Mouse (Mus musculus) cerebellum, adult 11-12 months (tissue): ENCODE measurements around the gene Adcy2.
A peak's percentile ranks its signal among the peaks of the same experiment; 100 is the strongest.

Experiments used
- DNase-seq: peaks from one replicate; pipeline ENCODE4 v3.0.0; 2022

Gene Adcy2

DNA sequence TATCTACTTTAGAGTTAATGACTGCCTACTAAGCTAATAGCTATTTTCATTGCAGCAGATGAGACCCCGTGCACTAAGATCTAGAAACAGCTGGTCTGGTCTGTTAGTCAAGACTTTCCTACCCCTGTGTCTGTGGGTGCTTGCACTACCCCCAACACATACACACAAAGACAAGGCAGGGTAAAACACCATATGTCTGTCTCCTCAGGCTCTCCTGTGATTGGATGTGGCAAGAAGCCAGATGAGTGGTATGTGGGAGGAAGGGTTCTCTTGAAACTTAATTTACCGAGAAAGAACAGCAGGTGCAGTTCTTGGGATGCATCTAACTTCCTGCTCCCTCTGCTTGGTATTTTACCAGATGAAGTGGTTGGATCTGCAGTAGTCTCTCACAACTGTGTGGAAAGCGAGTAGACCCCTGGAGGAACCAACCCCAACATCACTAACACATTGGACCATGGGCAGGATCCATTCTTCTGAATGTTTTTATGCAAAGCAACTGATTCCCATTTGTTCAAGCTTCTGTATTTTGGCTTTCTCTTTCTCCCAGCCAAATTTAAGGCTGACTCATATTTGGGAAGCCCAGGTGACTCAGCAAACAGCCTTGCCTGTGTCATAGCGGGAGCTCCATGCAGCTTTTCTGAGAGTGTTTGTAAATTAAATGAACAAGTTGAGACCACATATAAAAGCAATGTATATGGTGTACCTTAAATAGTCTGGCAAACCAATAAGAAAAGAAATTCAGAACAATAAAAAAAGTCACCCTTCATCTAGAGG lies 183.4 kb downstream of the Adcy2 start:
- no peak for DNase-seq

GRCm38 (mm10) chr13:68811185-68811584 lies 188.2 kb downstream of the Adcy2 start:
- no peak for DNase-seq

DNA sequence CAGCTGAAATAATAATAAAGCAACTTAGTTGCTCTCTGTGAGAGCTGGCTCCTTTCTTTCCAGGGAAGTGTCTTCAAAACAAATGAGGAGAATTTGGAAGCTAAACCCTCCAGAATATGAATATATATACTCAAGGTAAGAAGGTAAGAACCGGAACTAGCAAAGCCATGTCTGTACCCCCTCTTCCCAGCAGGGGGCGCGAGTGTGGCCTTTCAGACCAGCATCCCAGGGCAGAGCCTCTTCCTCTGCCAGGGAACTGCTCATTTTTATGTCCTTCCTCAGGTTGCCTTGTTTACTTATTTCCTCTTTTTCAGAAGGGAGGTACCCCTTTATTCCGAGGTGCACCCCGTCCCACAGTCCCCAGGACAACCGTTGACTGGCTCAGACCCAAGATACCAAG lies 199.6 kb downstream of the Adcy2 start:
- no peak for DNase-seq

DNA sequence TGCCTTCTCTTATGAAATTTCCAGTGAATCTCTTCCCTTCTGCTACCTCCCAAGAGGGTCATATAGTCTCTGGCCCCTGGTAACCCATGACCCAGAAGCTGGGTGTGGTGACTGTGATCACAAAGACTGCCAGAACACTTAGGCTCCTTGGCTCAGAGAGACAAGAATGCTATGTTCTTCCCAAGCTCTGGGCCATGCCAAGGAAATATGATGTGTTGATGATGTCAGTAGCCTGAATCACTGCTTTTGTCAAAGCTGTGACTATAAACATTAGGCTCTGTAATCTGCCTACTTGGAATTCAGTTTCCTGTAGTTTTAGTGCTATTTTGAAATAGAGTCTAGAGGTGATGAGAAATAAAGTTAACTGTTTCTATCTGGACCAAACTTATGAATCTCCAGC lies 206.1 kb downstream of the Adcy2 start:
- no peak for DNase-seq

DNA sequence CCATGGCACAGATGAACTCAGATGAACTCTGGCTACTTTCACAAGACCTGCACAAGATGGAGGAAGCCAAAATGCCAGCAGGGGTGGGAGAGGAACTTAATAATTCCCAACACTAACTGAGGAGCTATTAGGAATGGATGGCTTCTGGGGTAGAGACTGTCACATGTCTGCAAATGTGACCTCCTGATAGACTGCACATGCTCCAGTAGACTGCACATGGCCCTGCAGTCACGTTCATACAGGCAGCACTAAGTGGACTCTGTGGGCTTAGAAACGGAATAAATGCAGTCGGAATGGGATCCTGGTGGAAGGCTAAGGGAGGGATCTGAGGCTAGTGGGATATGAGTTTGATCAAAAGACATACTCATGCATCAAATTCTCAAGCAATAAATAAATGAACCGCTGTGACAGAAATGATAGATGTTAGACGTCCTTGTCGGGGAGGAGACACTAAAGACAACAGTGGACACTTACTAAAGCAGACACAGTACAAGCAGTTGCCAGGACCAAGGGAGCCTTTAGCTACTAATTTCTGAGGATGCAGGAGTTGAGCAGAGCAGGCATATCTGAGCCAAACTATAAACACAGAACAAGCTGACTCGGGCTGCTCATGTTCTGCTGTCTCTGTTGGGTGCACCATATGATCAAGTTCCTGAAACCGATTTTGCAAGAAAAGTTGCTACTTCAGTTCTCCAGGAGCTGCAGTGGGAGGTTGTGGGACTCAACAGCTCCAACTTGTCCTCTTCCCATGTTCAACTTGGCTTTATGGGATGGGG lies 211.9 kb downstream of the Adcy2 start:
- no peak for DNase-seq

DNA sequence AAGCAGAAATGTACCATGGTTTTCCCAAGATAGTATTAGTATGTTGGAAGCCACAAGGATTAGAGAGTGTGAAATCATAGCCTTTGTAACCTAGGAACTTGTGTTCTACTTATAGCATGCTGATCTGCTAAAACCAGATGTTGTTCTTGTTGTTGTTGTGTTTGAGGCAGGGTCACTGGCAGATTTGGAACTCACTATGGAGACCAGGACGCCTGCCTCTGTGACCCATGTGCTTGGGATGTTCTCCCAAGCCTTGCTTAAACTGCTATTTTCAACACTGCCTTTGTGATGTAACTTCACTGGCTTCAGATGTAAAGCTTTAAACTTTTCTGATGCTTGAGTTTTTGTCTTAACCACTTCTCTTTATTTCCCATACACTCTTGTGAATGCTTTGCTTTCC lies 216.2 kb downstream of the Adcy2 start:
- DNase-seq = no peak

GRCm38 (mm10) chr13:68778011-68778672 lies 221.2 kb downstream of the Adcy2 start:
- DNase-seq = no peak

- no peak for DNase-seq
Observed at GRCm38 (mm10) chr13:68773599-68774211, 225.6 kb downstream of the Adcy2 start.

- no peak for DNase-seq
Observed at GRCm38 (mm10) chr13:68768588-68768987, 230.8 kb downstream of the Adcy2 start.

- no peak for DNase-seq
Observed at GRCm38 (mm10) chr13:68765896-68766578, 233.3 kb downstream of the Adcy2 start.

- DNase-seq = no peak
Observed at GRCm38 (mm10) chr13:68764614-68765013, 234.7 kb downstream of the Adcy2 start.

GRCm38 (mm10) chr13:68749801-68750200 lies 249.5 kb downstream of the Adcy2 start:
- DNase-seq = no peak

GRCm38 (mm10) chr13:68749370-68749769 lies 250.0 kb downstream of the Adcy2 start:
- DNase-seq = no peak

GRCm38 (mm10) chr13:68745426-68745825 lies 253.9 kb downstream of the Adcy2 start:
- no peak for DNase-seq

GRCm38 (mm10) chr13:68712661-68713060 lies 286.7 kb downstream of the Adcy2 start:
- DNase-seq = no peak

- peak; percentile 7 for DNase-seq
Observed at GRCm38 (mm10) chr13:68707296-68707747, 292.0 kb downstream of the Adcy2 start.

- DNase-seq = no peak
Observed at GRCm38 (mm10) chr13:68684919-68685318, 314.4 kb downstream of the Adcy2 start.

DNA sequence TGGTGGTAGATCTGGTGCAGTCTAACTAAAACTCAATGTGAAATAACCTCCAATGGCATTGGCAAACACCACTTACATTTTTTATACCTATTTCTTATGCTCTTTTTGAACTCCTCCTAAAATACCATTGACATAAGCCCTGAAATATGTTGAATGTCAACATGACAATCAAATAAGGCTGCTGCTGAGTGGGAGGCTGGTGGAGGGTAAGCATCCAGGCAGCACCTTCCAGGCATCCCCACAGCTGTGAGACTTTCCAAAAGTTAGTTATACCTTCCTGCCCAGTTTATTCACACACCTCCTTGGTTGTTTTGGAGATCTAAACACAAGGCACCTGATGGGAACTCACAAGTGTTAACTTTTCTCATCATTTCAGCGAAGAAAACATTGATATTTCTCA lies 318.9 kb downstream of the Adcy2 start:
- DNase-seq = no peak

DNA sequence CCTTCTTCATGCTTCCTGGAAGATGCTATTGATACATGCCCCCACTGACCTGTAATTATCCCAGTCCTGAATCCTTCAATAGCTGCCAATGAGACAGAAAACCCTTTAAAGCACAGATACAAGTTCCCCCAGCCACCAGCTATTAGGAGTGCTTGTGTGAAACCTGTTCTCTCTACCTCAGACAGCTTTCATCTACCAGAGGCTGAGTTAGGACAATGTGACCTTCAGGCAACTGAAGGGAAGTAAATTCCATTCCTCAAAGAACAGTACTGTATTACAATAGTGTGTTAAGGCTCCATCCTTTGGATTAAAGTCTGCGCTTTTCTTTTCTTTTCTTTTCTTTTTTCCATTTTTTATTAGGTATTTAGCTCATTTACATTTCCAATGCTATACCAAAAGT lies 356.6 kb downstream of the Adcy2 start:
- no peak for DNase-seq

DNA sequence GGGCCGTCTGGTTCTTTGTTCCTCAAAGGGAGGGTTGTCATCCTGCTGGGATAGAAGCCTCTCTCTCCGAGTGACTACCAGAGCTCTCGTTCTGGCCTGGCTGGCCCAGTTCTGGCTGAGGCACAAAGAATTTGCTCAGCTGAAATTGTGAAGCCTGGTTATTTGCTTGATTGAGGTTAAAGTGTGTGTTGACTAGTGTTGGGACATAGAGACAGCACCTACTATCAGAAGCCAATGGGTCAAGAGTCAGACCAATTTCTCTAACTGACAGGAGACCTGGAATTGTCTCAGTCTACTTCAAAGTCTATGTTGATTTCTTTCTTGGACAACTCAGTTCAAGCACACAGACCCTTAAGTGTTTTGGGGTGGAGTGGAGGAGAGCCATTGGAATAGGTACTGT lies 372.3 kb downstream of the Adcy2 start:
- DNase-seq = no peak

GRCm38 (mm10) chr13:68622792-68623191 lies 376.5 kb downstream of the Adcy2 start:
- DNase-seq = no peak

DNA sequence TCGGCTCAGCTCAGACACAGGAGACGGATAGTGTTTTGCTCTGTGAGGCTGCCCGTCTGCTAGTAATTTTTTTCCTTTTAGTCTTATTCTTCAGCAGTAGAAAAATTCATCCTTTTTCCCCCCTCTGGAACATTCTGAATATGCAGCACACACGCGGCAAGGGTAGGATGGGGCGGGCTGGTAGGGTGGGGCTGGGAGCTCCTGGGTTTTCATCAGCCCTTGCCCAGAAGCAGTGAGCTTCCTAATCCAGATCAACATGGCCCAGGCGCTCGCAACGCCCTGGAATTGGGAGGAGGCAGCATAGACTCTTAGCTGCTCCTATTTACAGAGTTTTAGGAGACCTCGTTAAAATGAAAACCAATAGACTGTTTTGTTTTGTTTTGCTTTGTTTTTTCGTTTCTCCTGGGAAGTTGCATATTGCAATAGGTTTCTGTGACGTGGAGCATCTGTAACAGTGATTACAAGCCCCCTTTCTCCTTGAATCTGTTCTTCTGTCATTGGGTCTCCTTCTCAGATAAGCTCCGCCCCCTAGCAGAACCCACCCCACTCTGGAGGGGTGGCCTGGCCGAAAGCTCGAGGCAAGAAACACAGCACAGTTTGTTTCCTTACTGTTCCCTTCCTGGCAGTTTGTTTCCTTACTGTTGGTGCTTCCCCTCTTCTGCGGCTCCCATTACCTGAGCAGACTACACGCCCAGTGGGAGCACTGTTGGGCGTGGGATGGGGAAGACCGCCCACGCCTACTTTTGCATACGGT lies 391.5 kb downstream of the Adcy2 start:
- no peak for DNase-seq
